30 mouse cellular contexts compared by ENCODE assay signal in the genomic region with DNA sequence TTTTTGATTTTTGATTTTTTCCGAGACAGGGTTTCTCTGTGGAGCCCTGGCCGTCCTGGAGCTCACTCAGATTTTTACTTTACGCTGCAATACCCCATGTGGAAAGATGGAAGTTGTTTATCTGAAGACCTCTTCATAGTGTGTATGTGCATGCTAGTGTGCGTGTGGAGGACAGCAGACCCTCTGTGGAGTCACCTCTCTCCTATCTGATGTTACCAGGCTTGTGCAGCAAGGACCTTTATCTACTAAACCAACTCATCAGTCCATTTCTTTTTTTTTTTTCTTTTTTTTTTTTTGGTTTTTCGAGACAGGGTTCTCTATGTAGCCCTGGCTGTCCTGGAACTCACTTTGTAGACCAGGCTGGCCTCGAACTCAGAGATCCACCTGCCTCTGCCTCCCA. TPM values are rescaled to one million over a fixed set of nuclear protein-coding genes. Genes with fewer than 3 reads are reported as not detected.
"Had no signal": no experiment of that assay in that cellular context is flagged by ENCODE, and none has a peak within 500 bp of the region (broad histone marks: within the 10 kb centered on the region; RNA-seq: fewer than 3 reads in every experiment).

No protein-coding gene starts in this region.

- H3K27ac ChIP-seq: intestine, embryonic 15.5 days; kidney, embryonic 15.5 days; left cerebral cortex, adult 2 months; limb, embryonic 10.5 days; limb, embryonic 13.5 days; macrophage; neural tube, embryonic 13.5 days had no signal

- ATAC-seq: intestine, embryonic 15.5 days; lung, postnatal 0 days had no signal

- DNase-seq: kidney, adult 11 months; kidney, adult 8-10 months; kidney, postnatal 14 days; kidney, postnatal 4 days; layer of hippocampus, adult 9-11 months; layer of hippocampus, postnatal 36 days; lung, embryonic 14.5 days; midbrain, embryonic 14.5 days; thymus, adult 18-20 months; thymus, postnatal 14 days; thymus, postnatal 4 days had no signal

- H3K4me3 ChIP-seq: intestine, embryonic 15.5 days; kidney, embryonic 15.5 days; left cerebral cortex, adult 2 months; limb, embryonic 10.5 days; limb, embryonic 13.5 days; megakaryocyte, embryonic 14.5 days; myocyte; neural tube, embryonic 13.5 days had no signal

- H3K27me3 ChIP-seq: intestine, embryonic 15.5 days; kidney, embryonic 15.5 days; limb, embryonic 13.5 days; megakaryocyte, embryonic 14.5 days; neural tube, embryonic 13.5 days had no signal

- H3K4me1 ChIP-seq: intestine, embryonic 15.5 days; kidney, embryonic 15.5 days; limb, embryonic 10.5 days had no signal

- H3K9me3 ChIP-seq: intestine, embryonic 15.5 days; kidney, embryonic 15.5 days; limb, embryonic 10.5 days; limb, embryonic 13.5 days; megakaryocyte, embryonic 14.5 days; neural tube, embryonic 13.5 days had no signal

- H3K4me2 ChIP-seq: intestine, embryonic 15.5 days; kidney, embryonic 15.5 days; limb, embryonic 13.5 days; lung, embryonic 14.5 days; midbrain, embryonic 11.5 days; neural tube, embryonic 13.5 days had no signal

- H3K9ac ChIP-seq: intestine, embryonic 15.5 days; kidney, embryonic 15.5 days; limb, embryonic 13.5 days; lung, embryonic 14.5 days; neural tube, embryonic 13.5 days had no signal

- H3K36me3 ChIP-seq: intestine, embryonic 15.5 days; limb, embryonic 13.5 days had no signal

RNA-seq across cellular contexts. Expression of gene Gm11032, which starts 53.5 kb away (rescaled TPM):
- total RNA-seq: layer of hippocampus, adult 18-20 months; layer of hippocampus, postnatal 36 days; left cerebral cortex, adult 2 months; left cerebral cortex, postnatal 10 days; liver, adult 2 months; neutrophil, adult 5-6 weeks had no signal
- polyA plus RNA-seq: intestine, embryonic 15.5 days; kidney, embryonic 15.5 days; limb, embryonic 10.5 days; limb, embryonic 13.5 days; liver, adult 2 months; lung, embryonic 14.5 days; lung, postnatal 0 days; macrophage; midbrain, embryonic 11.5 days; midbrain, embryonic 14.5 days; myocyte; neural tube, embryonic 13.5 days; small intestine, adult 2 months; spleen, adult 2 months; stomach, embryonic 16.5 days; testis, adult 2 months had no signal
